Mouse (Mus musculus) stomach, embryonic 15.5 days (tissue): Measurements from ENCODE around the gene Slc25a51. TPM values are rescaled to one million over a fixed set of nuclear protein-coding genes. Genes with fewer than 3 reads are reported as not detected.
A peak's percentile ranks its signal among the peaks of the same experiment; 100 is the strongest.

ENCODE experiments used
- ATAC-seq: fragments of 200-750 bp; cut with Nextera tagmentation; 2 replicates; pipeline ENCODE4 v1.8.0; 2017; ENCODE audit warnings: low read depth, moderate number of reproducible peaks, moderate TSS enrichment; ENCODE audit not compliant: insufficient read depth, low FRiP score
- H3K27ac ChIP-seq: fragments of 300-500 bp; sonication (generic); 2 replicates; pipeline ENCODE4 v1.5.1; 2015; ENCODE audit warnings: mild to moderate bottlenecking, inconsistent platforms
- H3K27me3 ChIP-seq: fragments of 300-500 bp; sonication (generic); replicated peaks from 2 replicates; pipeline ENCODE4 v1.6.1; 2015; ENCODE audit warnings: inconsistent platforms
- H3K36me3 ChIP-seq: fragments of 300-500 bp; sonication (generic); 2 replicates; pipeline ENCODE4 v1.6.1; 2015; ENCODE audit warnings: inconsistent platforms
- H3K4me1 ChIP-seq: fragments of 300-500 bp; sonication (generic); 2 replicates; pipeline ENCODE4 v1.6.1; 2015; ENCODE audit warnings: inconsistent platforms
- H3K4me2 ChIP-seq: fragments of 300-500 bp; sonication (generic); 2 replicates; pipeline ENCODE4 v1.6.1; 2015; ENCODE audit warnings: mild to moderate bottlenecking, inconsistent platforms
- H3K4me3 ChIP-seq: fragments of 300-500 bp; sonication (generic); replicated peaks from 2 replicates; pipeline ENCODE4 v1.5.1; 2015; ENCODE audit warnings: inconsistent platforms
- H3K9ac ChIP-seq: fragments of 300-500 bp; sonication (generic); 2 replicates; pipeline ENCODE4 v1.6.1; 2015; ENCODE audit warnings: inconsistent platforms
- H3K9me3 ChIP-seq: fragments of 300-500 bp; sonication (generic); 2 replicates; pipeline ENCODE4 v1.6.1; 2016; ENCODE audit warnings: inconsistent platforms
- WGBS: fragments of 180-500 bp; shearing (Covaris S2); methylation state at CpG from one replicate; pipeline ENCODE4 v1.1.7; 2015; 5-methylcytosine and 5-hydroxymethylcytosine counted together
- polyA plus RNA-seq: library from polyadenylated mRNA; unstranded; fragments of >200 nt; fragmentation: Nextera tagmentation; extraction: Ambion mirVana; gene quantifications from 2 replicates; pipeline ENCODE4 v1.2.1, GENCODE M21; 2015

The Slc25a51 gene
- polyA plus RNA-seq: 60.7 and 68.7 TPM in 2 replicates

DNA sequence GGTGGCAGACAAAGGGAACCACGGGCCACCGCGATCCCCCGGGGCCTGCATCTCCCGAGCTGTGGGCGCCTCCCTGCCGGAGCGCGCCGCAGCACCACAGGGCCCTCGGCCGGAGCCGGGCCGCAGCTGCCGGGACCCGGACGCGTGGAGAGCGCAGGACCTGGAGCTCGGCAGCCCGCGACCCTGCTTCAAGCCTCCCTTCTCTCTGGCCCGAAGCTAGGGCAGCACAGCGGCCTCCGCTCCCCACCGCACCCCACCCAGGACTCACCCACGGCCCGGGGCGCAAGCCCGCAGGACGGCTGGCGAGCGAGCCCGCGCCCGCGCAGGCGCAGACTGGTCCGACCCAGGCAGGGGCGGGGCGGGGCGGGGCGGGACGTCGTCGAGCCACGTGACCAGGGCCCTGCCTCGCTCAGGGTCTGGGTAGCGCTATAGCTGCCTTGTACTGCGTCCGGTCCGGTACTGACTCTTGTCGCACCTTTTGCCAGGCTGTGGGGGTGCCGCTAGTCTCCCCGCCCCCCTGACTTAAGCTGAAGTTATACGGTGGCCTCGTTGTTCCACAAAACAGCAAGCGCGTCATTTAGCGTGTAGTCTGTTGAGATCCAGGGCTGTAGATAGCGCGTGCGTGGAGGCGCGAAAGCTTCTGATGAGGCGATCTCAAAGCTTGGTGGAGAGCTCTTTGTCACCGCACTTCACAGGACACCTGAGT lies at the start of gene Slc25a51:
TSS of gene Slc25a51 (minus strand) at position 340 of the 706 bp plus-strand sequence.
- peak within 1 kb of the TSS; percentile 93 for H3K9ac ChIP-seq
- ATAC-seq: peak; percentile 94
- under 1% methylated on average over 64 of the region's 67 CpGs for WGBS

DNA sequence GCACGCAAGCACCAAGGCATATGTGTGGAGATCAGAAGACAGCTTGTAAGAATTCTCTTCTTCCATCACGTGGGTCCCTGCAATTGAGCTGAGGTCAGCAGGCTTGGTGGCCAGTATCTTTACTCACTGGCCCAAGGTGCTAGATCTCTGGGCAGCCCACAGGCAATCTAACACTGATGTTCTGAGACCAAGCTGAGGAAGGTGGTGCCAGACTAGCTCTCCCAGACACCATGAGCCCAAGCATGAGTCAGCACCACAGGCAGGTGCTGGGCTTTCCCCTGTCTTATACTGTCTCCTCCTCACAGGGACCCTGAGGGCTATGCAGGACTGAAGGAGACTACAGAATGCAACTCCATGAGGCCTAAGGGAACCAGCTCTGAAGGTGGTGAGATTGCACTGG lies 49.0 kb upstream of the Slc25a51 start:
- no peak overlapping the region for H3K9ac ChIP-seq
- H3K4me2 ChIP-seq: no peak overlapping the region
- 88% methylated on average over 2 of the region's 2 CpGs for WGBS
- no peak for ATAC-seq
- peaks cover 20% of the 10 kb centered on the region for H3K4me1 ChIP-seq
- H3K27ac ChIP-seq: no peak overlapping the region
- H3K36me3 ChIP-seq: peaks cover 4% of the 10 kb centered on the region
- H3K27me3 ChIP-seq: no peaks in the 10 kb centered on the region
- H3K9me3 ChIP-seq: no peaks in the 10 kb centered on the region
- no peak overlapping the region for H3K4me3 ChIP-seq

More for the DNA sequence above, at the start of gene Slc25a51:
- peak within 1 kb of the TSS; percentile 91 for H3K27ac ChIP-seq
- H3K27me3 ChIP-seq: no peaks in the 10 kb centered on the region
- no peaks in the 10 kb centered on the region for H3K9me3 ChIP-seq
- H3K4me1 ChIP-seq: peaks cover 20% of the 10 kb centered on the region
- H3K4me3 ChIP-seq: peak within 1 kb of the TSS; percentile 91
- H3K4me2 ChIP-seq: peak within 1 kb of the TSS; percentile 88
- peaks cover 7% of the 10 kb centered on the region; the same call in 1 of the 2 replicates for H3K36me3 ChIP-seq

- Histone ChIP-seq H3K9ac (no peak overlapping the region), H3K4me1 (peaks cover 32% of the 10 kb centered on the region), H3K27ac (no peak overlapping the region), H3K4me3 (no peak overlapping the region), H3K4me2 (no peak overlapping the region), H3K9me3 (no peaks in the 10 kb centered on the region), H3K36me3 (peaks cover 4% of the 10 kb centered on the region), H3K27me3 (no peaks in the 10 kb centered on the region)
- 78% methylated on average over 4 of the region's 4 CpGs for WGBS
- no peak for ATAC-seq
Measured at GRCm38 (mm10) chr4:45455001-45455400, 46.4 kb upstream of the Slc25a51 start.

GRCm38 (mm10) chr4:45453271-45453851 lies 44.8 kb upstream of the Slc25a51 start:
- no peaks in the 10 kb centered on the region for H3K27me3 ChIP-seq
- no peak overlapping the region for H3K9ac ChIP-seq
- H3K36me3 ChIP-seq: peaks cover 4% of the 10 kb centered on the region
- H3K4me3 ChIP-seq: no peak overlapping the region
- H3K9me3 ChIP-seq: no peaks in the 10 kb centered on the region
- 61% methylated on average over 3 of the region's 3 CpGs for whole genome bisulfite sequencing
- H3K27ac ChIP-seq: peak overlapping the region; percentile 92
- peak overlapping the region; percentile 27; the same call in 1 of the 2 replicates for H3K4me2 ChIP-seq
- H3K4me1 ChIP-seq: peaks cover 28% of the 10 kb centered on the region
- ATAC-seq: peak; percentile 72

DNA sequence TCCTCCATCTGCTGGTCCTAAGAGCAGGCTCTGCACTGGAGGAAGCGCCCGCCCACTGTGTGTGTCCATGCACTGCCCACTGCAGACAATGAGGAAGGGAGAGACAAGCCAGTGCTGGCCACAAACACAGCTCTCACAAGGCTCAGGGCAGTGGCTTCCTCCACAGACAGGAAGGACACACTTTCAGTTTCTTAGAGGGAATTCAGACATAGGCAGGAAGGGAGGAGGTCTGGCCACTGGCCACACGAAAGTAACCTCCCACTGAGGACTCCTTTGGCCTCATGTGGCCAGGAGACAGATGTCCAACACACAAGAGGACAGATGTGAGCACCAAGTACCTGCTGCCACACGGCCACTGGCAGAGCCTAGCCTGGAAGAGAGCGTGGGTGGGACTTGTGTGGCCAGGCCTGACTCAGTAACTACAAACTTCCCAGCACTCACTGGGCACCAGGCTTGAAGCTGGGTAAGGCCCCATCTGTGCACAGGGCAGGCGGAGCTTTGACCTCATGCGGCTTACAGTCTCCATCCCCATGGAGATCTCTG lies 44.1 kb upstream of the Slc25a51 start:
- no peaks in the 10 kb centered on the region for H3K9me3 ChIP-seq
- no peaks in the 10 kb centered on the region; the same call in 1 of the 2 replicates for H3K36me3 ChIP-seq
- H3K27ac ChIP-seq: peak overlapping the region; percentile 92
- 56% methylated on average over 7 of the region's 7 CpGs for WGBS
- peak overlapping the region; percentile 27 for H3K4me2 ChIP-seq
- H3K4me1 ChIP-seq: peaks cover 31% of the 10 kb centered on the region
- no peaks in the 10 kb centered on the region for H3K27me3 ChIP-seq
- peak; percentile 73 for ATAC-seq
- H3K9ac ChIP-seq: no peak overlapping the region
- no peak overlapping the region for H3K4me3 ChIP-seq

DNA sequence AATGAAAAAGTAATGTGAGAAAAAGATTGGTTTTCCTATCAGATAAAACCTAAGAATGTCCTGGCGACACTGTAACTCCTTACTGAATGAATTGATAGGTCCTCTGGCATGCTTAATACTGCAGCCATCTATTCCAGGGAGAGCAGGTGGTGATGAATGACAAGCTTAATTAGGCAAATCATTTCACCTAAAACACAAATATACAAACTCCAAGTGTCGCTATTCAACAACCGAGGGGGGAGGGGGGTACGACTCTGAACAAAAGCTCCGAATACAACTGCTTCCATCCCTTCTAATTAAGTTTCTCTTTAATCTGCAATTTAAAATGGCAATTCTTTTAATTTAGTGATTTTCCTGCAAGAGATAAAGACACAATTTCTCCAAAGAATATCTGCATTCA lies 40.4 kb upstream of the Slc25a51 start:
- Histone ChIP-seq H3K27me3 (no peaks in the 10 kb centered on the region), H3K4me3 (no peak overlapping the region), H3K4me1 (peaks cover 28% of the 10 kb centered on the region), H3K27ac (no peak overlapping the region), H3K9me3 (no peaks in the 10 kb centered on the region), H3K36me3 (no peaks in the 10 kb centered on the region), H3K4me2 (no peak overlapping the region), H3K9ac (no peak overlapping the region)
- ATAC-seq: no peak
- 76% methylated on average over 5 of the region's 5 CpGs for WGBS

GRCm38 (mm10) chr4:45448481-45448880 lies 39.9 kb upstream of the Slc25a51 start:
- no peak for ATAC-seq
- Histone ChIP-seq H3K36me3 (no peaks in the 10 kb centered on the region), H3K27me3 (no peaks in the 10 kb centered on the region), H3K4me1 (peaks cover 23% of the 10 kb centered on the region), H3K9ac (no peak overlapping the region), H3K4me3 (no peak overlapping the region), H3K27ac (no peak overlapping the region), H3K9me3 (no peaks in the 10 kb centered on the region), H3K4me2 (no peak overlapping the region)
- WGBS: 80% methylated on average over 7 of the region's 7 CpGs

- no peaks in the 10 kb centered on the region for H3K36me3 ChIP-seq
- no peaks in the 10 kb centered on the region for H3K9me3 ChIP-seq
- H3K4me3 ChIP-seq: no peak overlapping the region
- H3K4me2 ChIP-seq: no peak overlapping the region
- no peaks in the 10 kb centered on the region for H3K27me3 ChIP-seq
- peaks cover 12% of the 10 kb centered on the region; the same call in 1 of the 2 replicates for H3K4me1 ChIP-seq
- ATAC-seq: no peak
- H3K27ac ChIP-seq: no peak overlapping the region
- H3K9ac ChIP-seq: no peak overlapping the region
- 88% methylated on average over 5 of the region's 5 CpGs for WGBS
Measured at GRCm38 (mm10) chr4:45447196-45447595, 38.6 kb upstream of the Slc25a51 start.

- 65% methylated on average over 3 of the region's 3 CpGs for WGBS
- Histone ChIP-seq H3K27me3 (no peaks in the 10 kb centered on the region), H3K36me3 (no peaks in the 10 kb centered on the region), H3K4me3 (no peak overlapping the region), H3K9me3 (no peaks in the 10 kb centered on the region), H3K4me1 (0 out of 2 replicates have a peak, but pooled peaks cover 9% of the 10 kb centered on the region), H3K9ac (no peak overlapping the region), H3K4me2 (no peak overlapping the region), H3K27ac (no peak overlapping the region)
- ATAC-seq: no peak
Measured at GRCm38 (mm10) chr4:45445235-45445634, 36.7 kb upstream of the Slc25a51 start.

DNA sequence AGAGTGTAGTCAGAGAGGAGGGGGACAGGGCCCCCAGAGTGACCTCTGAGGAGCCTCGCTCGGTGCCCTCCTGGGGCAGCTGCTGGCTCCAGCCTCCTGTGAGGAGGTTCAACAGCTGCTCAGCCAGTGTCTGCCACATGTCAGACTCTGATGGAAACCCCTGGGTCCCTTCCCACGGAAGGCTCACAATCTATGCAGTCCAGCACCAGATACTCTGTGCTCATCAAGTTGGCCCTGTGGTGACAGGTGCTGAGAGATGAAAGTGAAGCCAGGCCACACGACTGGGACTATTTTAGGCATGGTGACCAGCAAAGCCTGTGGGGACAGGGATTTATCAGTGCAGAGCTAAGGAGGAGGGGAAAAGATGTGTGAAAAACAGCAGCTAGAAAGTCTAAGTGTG lies 36.2 kb upstream of the Slc25a51 start:
- Histone ChIP-seq H3K9me3 (no peaks in the 10 kb centered on the region), H3K36me3 (no peaks in the 10 kb centered on the region), H3K27me3 (no peaks in the 10 kb centered on the region), H3K4me2 (no peak overlapping the region), H3K9ac (no peak overlapping the region), H3K27ac (no peak overlapping the region), H3K4me3 (no peak overlapping the region), H3K4me1 (peaks cover 13% of the 10 kb centered on the region; the same call in 1 of the 2 replicates)
- WGBS: 53% methylated on average over 4 of the region's 4 CpGs
- no peak for ATAC-seq

DNA sequence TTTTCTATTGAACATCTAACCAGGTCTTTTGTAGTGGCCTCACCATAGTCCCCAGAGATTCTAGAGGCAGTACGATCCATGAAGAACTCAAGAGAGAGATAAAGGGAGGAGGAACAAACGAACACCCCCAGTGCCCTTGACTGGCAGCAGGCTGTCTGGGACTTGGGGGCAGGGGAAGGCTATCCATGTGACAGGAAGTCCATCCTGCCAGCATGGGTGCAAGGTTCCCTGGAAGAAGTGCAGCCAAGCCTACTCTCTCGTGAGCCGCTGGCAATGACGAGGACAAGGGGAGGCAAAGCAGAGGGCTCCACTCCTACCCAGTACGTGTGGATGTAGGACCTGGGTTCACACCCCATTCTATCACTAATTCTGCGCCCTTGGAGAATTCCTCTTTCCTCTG lies 35.1 kb upstream of the Slc25a51 start:
- peaks cover 24% of the 10 kb centered on the region for H3K4me1 ChIP-seq
- no peak overlapping the region for H3K27ac ChIP-seq
- no peaks in the 10 kb centered on the region for H3K9me3 ChIP-seq
- WGBS: 78% methylated on average over 7 of the region's 7 CpGs
- H3K9ac ChIP-seq: no peak overlapping the region
- H3K36me3 ChIP-seq: no peaks in the 10 kb centered on the region
- no peak overlapping the region for H3K4me2 ChIP-seq
- ATAC-seq: no peak
- H3K27me3 ChIP-seq: no peaks in the 10 kb centered on the region
- no peak overlapping the region for H3K4me3 ChIP-seq

GRCm38 (mm10) chr4:45442237-45442636 lies 33.7 kb upstream of the Slc25a51 start:
- peaks cover 27% of the 10 kb centered on the region for H3K4me1 ChIP-seq
- ATAC-seq: no peak
- no peaks in the 10 kb centered on the region for H3K9me3 ChIP-seq
- no peak overlapping the region for H3K4me3 ChIP-seq
- 52% methylated on average over 3 of the region's 3 CpGs for WGBS
- H3K4me2 ChIP-seq: no peak overlapping the region
- H3K36me3 ChIP-seq: no peaks in the 10 kb centered on the region
- H3K9ac ChIP-seq: no peak overlapping the region
- no peak overlapping the region for H3K27ac ChIP-seq
- no peaks in the 10 kb centered on the region for H3K27me3 ChIP-seq
